Mouse (Mus musculus) MEL-GATA-1-ER (cell line): ENCODE results near the gene Gm21981.

Experiments used
- DNase-seq: peaks from one replicate; pipeline ENCODE4 v3.0.0-alpha.2; 2012; ENCODE audit warnings: low read depth; ENCODE audit errors: extremely low read depth

Gm21981 gene

GRCm38 (mm10) chr17:47694442-47694502 lies at the start of gene Gm21981:
TSS of gene Gm21981 (minus strand) at chr17:47694455.
- no peak for DNase-seq

GRCm38 (mm10) chr17:47742991-47743734 lies 48.9 kb upstream of the Gm21981 start:
- peak; percentile 82 for DNase-seq

GRCm38 (mm10) chr17:47740186-47740585 lies 45.9 kb upstream of the Gm21981 start:
- peak; percentile 44 for DNase-seq

DNA sequence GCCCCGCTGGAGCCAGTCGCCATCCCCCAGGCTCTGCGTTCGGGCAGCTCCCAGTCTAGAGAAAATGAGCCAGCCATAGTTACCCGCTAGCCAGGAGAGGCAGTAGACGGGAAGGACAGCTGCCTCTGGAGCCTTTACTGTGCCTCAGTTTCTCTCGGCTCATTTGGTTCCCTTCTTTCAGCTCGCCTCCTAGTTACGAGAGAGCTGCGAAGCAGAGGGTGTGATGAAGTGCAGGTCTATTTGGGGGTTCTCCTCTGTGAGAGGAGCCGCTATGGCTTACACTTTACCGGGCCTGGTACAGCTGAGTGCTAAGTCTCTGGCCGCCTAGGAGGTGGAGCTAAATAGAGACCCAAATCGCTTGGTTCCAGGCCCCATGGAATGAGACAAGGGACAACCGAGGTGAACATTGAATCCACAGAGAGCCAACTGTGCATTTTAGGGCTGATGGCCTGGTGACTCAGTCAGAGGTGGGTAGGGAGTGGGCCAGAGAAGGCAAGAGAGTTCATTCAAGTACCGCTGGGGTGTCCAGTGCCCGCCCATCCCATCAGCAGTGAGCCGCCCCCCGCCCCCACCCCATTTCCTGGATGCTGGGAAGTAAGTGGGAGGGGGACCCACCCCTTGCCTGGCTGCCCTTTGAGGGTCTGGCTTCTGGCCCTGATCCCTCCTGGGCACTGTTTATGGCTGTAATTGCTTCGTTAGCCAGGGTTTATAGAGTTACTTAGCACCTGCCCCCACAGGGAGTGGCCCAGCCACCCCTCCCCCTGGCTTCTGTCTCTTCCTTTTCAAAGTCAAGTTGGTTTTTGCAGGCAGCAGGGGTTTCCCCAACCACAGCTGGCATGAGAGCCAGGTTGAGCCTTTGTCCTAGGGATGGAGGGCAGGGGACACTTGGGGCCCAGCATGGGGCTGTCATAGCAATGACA lies 44.9 kb upstream of the Gm21981 start:
- DNase-seq = no peak

- DNase-seq = no peak
Measured at GRCm38 (mm10) chr17:47738066-47738878, 44.0 kb upstream of the Gm21981 start.

DNA sequence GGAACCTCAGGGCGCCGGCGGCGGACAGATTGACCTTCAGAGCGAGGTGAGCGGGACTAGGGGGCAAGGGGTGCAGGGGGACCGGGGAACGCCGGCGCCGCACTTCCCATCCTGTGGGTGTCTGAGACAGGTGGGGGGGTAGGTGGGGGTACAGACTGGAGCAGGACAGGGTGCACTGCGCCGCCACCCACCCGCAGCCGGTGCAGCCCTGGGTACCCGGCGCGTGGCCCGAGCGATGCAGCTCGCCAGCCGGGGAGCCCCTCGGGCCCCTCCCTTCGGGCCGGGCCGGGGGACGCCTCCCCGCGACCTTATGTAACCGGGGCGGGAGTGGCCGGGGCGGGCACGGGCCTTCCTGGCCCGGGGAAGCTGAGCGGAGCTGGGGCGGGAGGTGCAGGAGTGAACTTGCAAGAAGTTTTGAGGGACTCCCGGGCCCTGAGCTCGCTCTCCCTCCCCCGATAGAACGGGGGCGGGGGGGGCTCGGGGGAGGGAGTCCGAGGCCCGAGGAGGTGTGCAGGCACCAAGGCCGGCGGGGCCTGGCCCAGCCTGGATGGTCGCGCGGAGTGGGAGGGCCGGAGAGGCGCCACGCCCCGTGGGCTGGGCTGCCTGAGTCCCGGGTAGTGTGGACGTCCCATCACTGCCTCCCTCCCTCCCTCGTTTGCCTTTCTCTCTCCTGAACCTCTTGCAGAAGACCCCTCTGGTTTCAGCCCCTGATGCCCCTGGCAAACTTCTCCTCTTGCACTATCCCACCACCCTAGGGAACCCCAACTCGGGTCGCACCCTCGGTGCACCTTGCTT lies 43.2 kb upstream of the Gm21981 start:
- peak; percentile 64 for DNase-seq

DNA sequence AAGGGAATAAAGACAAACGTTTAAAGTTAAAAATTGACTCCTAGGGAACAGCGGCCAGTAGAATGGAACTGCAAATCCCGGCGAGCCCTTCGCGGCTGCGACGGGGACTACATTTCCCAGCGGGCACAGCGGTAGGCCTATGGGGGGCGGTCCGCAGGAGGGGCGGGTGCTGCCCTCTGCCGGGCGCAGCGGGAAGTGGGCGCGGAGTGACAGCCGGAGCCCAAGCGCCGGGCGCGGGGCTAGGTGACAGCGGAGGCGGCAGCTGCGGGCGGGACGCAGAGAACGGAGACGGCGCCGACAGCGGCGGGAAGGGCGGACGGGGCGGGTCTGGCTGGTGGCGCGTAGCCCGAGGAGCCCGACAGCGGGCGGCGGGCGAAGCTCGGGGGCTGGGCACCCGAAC lies 42.6 kb upstream of the Gm21981 start, which contains the start of gene Tfeb:
TSS of gene Tfeb (plus strand) at position 175 of the 400 bp plus-strand sequence.
- DNase-seq = peak; percentile 60

DNA sequence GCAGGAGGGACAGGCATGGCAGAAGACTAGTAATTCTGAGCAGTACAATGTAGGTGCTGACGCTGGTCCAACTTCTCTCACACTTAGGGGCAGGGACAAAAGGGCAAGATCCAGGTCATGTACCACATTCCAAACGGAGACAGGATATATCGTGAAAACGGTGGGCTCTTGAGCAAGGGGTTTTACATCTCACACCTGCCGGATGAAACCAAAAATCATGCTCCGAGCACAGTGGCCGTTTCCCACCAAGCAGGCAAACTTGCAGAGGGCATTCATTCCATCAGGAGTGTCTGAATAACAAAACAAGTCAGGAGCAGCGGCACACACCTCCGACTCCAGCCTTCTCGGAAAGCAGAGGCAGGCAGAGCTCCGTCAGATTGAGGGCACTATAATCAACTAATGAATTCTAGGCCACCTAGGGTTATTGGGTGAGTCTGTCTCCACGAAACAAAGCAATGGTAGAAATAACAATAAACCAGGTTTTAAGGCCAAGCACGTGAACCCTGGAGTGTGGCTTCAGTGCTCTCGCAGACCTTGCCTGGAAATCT lies 41.4 kb upstream of the Gm21981 start:
- no peak for DNase-seq

DNA sequence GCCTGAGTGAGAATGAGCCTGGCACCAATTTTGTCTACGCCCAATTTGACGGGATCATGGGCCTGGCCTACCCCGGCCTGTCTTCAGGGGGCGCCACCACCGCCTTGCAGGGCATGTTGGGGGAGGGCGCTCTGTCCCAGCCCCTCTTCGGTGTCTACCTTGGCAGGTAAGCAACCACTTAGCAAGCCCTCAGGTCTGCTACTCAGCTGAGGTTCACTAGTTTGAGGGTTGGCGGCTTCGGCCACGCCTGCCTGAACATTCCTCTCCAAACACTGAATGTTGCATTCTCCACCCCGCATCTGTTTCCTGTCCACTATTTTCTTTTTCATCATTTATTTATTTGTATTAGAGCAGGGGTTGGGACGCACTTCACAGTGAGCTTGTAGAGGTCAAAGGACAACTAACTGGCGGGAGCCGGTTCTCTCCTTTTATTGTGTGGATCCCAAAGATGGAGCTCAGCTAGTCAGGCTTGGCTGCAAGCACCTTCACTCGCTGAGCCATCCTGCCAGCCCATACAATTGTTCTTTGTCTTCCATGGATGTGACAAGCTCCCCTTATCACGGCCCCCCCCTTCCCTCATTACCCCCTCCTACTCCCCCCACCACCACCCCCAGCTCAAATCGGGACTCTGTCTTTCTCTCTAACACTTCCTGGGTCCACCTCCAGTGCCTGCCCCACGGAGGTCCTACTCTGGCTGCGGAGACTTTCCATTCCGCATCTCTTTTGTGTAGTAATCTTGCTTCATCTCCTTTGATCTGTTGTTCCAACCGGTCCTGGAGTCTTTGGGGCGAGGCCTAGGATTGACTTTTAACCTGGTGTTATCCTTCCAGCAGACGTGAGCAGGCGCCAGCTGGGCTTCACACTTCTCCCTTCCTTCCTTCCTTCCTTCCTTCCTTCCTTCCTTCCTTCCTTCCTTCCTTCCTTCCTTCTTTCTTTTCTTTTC lies 36.6 kb upstream of the Gm21981 start:
- DNase-seq = no peak

DNA sequence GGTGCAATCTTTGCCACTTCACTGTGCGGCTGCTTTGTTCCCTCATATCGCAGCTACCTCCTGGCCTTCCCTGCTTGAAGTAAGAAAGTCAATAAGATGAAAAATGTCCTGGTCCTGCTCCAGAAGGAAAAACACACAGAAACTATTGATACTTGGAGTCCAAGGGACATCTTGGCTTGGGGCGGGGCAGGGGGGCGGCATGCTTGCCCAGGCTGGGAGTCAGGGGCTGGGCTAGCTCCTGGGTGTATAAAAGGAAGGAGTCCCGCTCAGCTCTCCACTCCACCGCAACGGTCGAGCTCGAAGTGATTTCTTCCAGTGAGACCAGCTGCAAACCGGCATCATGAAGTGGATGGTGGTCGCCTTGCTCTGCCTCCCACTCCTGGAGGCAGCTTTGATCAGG lies 32.3 kb upstream of the Gm21981 start, which contains the start of gene Pgc:
TSS of gene Pgc (plus strand) at position 277 of the 400 bp plus-strand sequence.
- DNase-seq = no peak

GRCm38 (mm10) chr17:47721183-47721582 lies 26.9 kb upstream of the Gm21981 start:
- DNase-seq = peak; percentile 25

- no peak for DNase-seq
Measured at GRCm38 (mm10) chr17:47715037-47715436, 20.8 kb upstream of the Gm21981 start.

DNA sequence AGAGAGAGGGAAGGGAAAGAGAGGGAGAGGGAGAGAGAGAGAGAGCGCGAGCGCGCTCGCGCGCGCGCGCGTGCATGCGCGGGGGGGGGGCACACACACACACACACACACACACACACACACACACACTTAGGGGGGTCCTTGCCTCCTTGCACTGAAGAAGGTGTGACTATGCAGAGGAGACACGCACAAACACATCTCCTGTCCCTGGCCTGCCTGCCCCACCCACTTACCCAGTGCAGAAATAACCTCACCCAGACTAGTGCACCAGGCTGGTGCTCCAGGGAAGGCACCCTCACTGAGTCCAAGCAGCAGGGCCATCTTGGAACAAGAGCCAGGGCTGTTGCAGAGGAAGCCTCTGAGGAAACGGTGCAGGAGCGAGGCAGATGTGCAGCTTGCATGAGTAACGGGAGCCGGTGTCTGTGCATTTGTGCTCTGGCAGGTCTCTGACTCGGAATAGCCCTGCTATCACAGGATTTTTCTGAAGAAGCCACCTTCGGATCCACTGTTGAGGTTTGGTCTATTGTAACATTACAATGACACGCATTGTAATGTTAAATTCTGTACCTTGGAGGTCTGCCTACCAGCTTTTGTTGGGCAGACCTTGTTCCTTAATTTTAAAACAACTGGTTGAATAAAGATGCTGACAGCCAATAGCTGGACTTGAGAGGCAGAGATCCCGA lies 18.8 kb upstream of the Gm21981 start:
- DNase-seq = no peak

DNA sequence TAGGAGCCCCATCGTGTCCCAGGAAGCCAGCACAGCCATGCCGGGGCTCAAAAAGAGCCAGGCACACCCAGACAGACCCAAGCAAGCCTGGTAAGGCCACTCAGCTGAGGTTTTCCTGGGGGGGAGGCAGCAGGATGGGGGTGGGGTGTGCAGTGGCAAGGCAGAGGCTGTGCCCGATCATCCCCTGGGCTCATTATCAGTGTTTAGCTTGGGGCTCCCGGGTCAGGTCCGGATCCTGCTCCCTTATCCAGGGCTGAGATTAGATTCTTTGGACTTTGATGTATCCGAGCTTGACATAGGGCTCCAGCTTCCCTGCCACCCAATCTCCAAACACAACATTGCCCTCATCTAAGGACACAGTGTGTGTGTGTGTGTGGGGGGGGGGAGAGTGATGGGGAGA lies 17.6 kb upstream of the Gm21981 start:
- DNase-seq = no peak

DNA sequence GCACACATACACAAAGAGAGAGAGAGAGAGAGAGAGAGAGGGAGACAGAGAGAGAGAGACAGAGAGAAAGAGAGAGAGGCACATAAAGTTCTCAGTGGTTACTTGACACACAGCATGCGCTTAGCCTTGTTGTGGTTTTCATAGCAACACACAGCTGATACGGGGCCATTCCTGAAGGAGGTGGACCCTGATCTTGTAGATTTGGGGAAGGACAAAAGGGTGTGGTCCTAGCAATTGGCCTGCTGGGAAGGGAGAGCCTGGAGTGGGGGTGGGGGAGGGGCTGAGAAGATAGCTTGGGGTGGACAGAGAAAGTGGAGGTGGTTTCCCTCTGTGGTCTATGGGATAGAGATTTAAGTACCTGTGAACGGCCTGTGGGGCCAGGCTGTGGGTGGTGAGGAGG lies 15.8 kb upstream of the Gm21981 start:
- peak; percentile 49 for DNase-seq

- no peak for DNase-seq
Measured at GRCm38 (mm10) chr17:47708972-47709371, 14.7 kb upstream of the Gm21981 start.

GRCm38 (mm10) chr17:47707961-47708360 lies 13.7 kb upstream of the Gm21981 start:
- no peak for DNase-seq

DNA sequence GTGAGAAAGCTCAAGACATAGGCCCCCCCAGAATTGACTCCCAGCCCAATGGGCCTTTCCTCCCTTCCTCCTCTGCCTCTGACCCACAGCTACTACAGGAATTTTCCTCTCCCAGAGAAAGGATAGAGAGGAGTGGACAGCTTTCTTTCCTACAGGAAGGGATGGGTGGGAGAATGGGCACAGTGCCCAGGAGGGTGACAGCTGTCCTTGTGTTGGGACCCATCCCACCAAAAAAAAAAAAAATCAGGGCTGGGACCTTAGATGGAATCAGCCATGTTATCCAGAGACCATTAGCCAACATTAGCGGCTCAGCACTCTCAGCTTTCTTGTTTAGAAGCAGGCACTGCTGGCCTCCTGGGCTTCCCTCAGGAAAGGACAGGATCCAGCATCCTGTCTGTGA lies 11.9 kb upstream of the Gm21981 start:
- DNase-seq = no peak

DNA sequence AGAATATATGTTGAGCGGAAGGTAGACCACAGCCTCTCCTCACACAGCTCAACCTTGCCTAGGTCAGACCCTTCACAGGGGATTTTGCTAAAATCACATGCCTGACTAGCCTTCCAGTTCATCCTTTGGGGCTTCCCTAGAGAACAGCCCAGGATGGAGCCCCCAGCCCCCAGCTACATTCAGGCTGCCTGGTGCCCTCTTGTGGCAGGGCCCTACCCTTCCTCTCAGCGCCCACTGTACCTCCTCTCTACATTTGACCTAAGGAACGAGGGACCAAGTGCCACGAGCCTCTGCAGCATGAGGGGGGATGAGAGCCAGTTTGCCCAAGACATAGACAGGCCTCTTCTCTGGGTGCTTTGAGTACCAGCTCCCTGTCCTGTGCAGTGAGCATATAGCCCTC lies 10.4 kb upstream of the Gm21981 start:
- DNase-seq = no peak
